Mouse (Mus musculus): ENCODE results near the gene Tnnc1. TPM values are rescaled to one million over a fixed set of nuclear protein-coding genes. Genes with fewer than 3 reads are reported as not detected.

Gene Tnnc1
- polyA plus RNA-seq, 1 experiment from 2014 or later = 1.3 TPM

GRCm38 (mm10) chr14:31250222-31251083 lies 42.3 kb downstream of the Tnnc1 start:
- 23% methylated on average over 38 of the region's 38 CpGs for WGBS
- peak; percentile 36 for ATAC-seq
- H3K27ac ChIP-seq (ENCODE audit: low read depth, low read length) = peak overlapping the region; percentile 88
- H3K9me3 ChIP-seq (replicated peaks; ENCODE audit: control insufficient read depth, low read length) = no peaks in the 10 kb centered on the region
- peaks cover 8% of the 10 kb centered on the region for H3K4me1 ChIP-seq (ENCODE audit: control insufficient read depth, insufficient read depth, low read length)
- peak overlapping the region; percentile 92 for H3K4me2 ChIP-seq (ENCODE audit: low read length)
- no peak for DNase-seq (ENCODE audit: low spot score)
- H3K4me3 ChIP-seq (ENCODE audit: low read depth, low read length) = peak overlapping the region; percentile 97
- H3K9ac ChIP-seq (ENCODE audit: low read length) = peak overlapping the region; percentile 99
- peaks cover 27% of the 10 kb centered on the region for H3K36me3 ChIP-seq (ENCODE audit: control insufficient read depth, insufficient read depth, low read length)
- H3K27me3 ChIP-seq (replicated peaks; ENCODE audit: control insufficient read depth, insufficient read depth, low read length) = no peaks in the 10 kb centered on the region

- peak within 1 kb of the TSS; percentile 92 for H3K4me2 ChIP-seq (ENCODE audit: low read length)
- H3K27me3 ChIP-seq (replicated peaks; ENCODE audit: control insufficient read depth, insufficient read depth, low read length) = no peaks in the 10 kb centered on the region
- peaks cover 34% of the 10 kb centered on the region for H3K36me3 ChIP-seq (ENCODE audit: control insufficient read depth, insufficient read depth, low read length)
- H3K27ac ChIP-seq (ENCODE audit: low read depth, low read length) = peak within 1 kb of the TSS; percentile 88
- peak within 1 kb of the TSS; percentile 97 for H3K4me3 ChIP-seq (ENCODE audit: low read depth, low read length)
- peak within 1 kb of the TSS; percentile 99 for H3K9ac ChIP-seq (ENCODE audit: low read length)
- H3K4me1 ChIP-seq (ENCODE audit: control insufficient read depth, insufficient read depth, low read length) = peaks cover 8% of the 10 kb centered on the region
- ATAC-seq (peak; percentile 95), DNase-seq (ENCODE audit: low spot score) (peak; percentile 96)
- under 1% methylated on average over 75 of the region's 75 CpGs for WGBS
- no peaks in the 10 kb centered on the region for H3K9me3 ChIP-seq (replicated peaks; ENCODE audit: control insufficient read depth, low read length)
These were observed 43.0 kb downstream of the Tnnc1 start, which contains the start of the genes Phf7 and Bap1 for GRCm38 (mm10) chr14:31251084-31251604. Gene Phf7, minus strand, starts transcription at chr14:31251317. Gene Bap1, plus strand, starts transcription at chr14:31251450.

- peak overlapping the region; percentile 92 for H3K4me2 ChIP-seq (ENCODE audit: low read length)
- peak overlapping the region; percentile 71 for H3K27ac ChIP-seq (ENCODE audit: low read depth, low read length)
- peak overlapping the region; percentile 99 for H3K9ac ChIP-seq (ENCODE audit: low read length)
- WGBS = 3% methylated on average over 18 of the region's 18 CpGs
- peaks cover 39% of the 10 kb centered on the region for H3K36me3 ChIP-seq (ENCODE audit: control insufficient read depth, insufficient read depth, low read length)
- H3K4me1 ChIP-seq (ENCODE audit: control insufficient read depth, insufficient read depth, low read length) = peaks cover 8% of the 10 kb centered on the region
- DNase-seq (ENCODE audit: low spot score) (no peak), ATAC-seq (no peak)
- H3K27me3 ChIP-seq (replicated peaks; ENCODE audit: control insufficient read depth, insufficient read depth, low read length) = no peaks in the 10 kb centered on the region
- peak overlapping the region; percentile 97 for H3K4me3 ChIP-seq (ENCODE audit: low read depth, low read length)
- H3K9me3 ChIP-seq (replicated peaks; ENCODE audit: control insufficient read depth, low read length) = no peaks in the 10 kb centered on the region
These were observed 43.5 kb downstream of the Tnnc1 start for GRCm38 (mm10) chr14:31251626-31252025.

- H3K27me3 ChIP-seq (replicated peaks; ENCODE audit: control insufficient read depth, insufficient read depth, low read length) = no peaks in the 10 kb centered on the region
- ATAC-seq (no peak), DNase-seq (ENCODE audit: low spot score) (no peak)
- no peaks in the 10 kb centered on the region for H3K9me3 ChIP-seq (replicated peaks; ENCODE audit: control insufficient read depth, low read length)
- H3K27ac ChIP-seq (ENCODE audit: low read depth, low read length) = no peak overlapping the region
- H3K4me1 ChIP-seq (ENCODE audit: control insufficient read depth, insufficient read depth, low read length) = peaks cover 8% of the 10 kb centered on the region
- peak overlapping the region; percentile 97 for H3K4me3 ChIP-seq (ENCODE audit: low read depth, low read length)
- peak overlapping the region; percentile 99 for H3K9ac ChIP-seq (ENCODE audit: low read length)
- peaks cover 43% of the 10 kb centered on the region for H3K36me3 ChIP-seq (ENCODE audit: control insufficient read depth, insufficient read depth, low read length)
- 83% methylated on average over 5 of the region's 5 CpGs for WGBS
- peak overlapping the region; percentile 92 for H3K4me2 ChIP-seq (ENCODE audit: low read length)
These were observed 44.0 kb downstream of the Tnnc1 start for GRCm38 (mm10) chr14:31252091-31252490.

GRCm38 (mm10) chr14:31258476-31259050 lies 50.5 kb downstream of the Tnnc1 start:
- H3K36me3 ChIP-seq (ENCODE audit: control insufficient read depth, insufficient read depth, low read length) = peaks cover 90% of the 10 kb centered on the region
- ATAC-seq = no peak
- WGBS = 94% methylated on average over 14 of the region's 14 CpGs
- no peaks in the 10 kb centered on the region for H3K27me3 ChIP-seq (replicated peaks; ENCODE audit: control insufficient read depth, insufficient read depth, low read length)
- no peak overlapping the region for H3K27ac ChIP-seq (ENCODE audit: low read depth, low read length)
- no peak for DNase-seq (ENCODE audit: low spot score)
- no peaks in the 10 kb centered on the region for H3K9me3 ChIP-seq (replicated peaks; ENCODE audit: control insufficient read depth, low read length)
- no peak overlapping the region for H3K4me2 ChIP-seq (ENCODE audit: low read length)
- H3K9ac ChIP-seq (ENCODE audit: low read length) = no peak overlapping the region
- no peak overlapping the region for H3K4me3 ChIP-seq (ENCODE audit: low read depth, low read length)
- no peaks in the 10 kb centered on the region for H3K4me1 ChIP-seq (ENCODE audit: control insufficient read depth, insufficient read depth, low read length)

GRCm38 (mm10) chr14:31260374-31260773 lies 52.3 kb downstream of the Tnnc1 start:
- Histone ChIP-seq H3K4me2 (ENCODE audit: low read length) (no peak overlapping the region), H3K4me3 (ENCODE audit: low read depth, low read length) (no peak overlapping the region), H3K36me3 (ENCODE audit: control insufficient read depth, insufficient read depth, low read length) (peaks cover 72% of the 10 kb centered on the region), H3K9ac (ENCODE audit: low read length) (no peak overlapping the region), H3K27ac (ENCODE audit: low read depth, low read length) (no peak overlapping the region), H3K9me3 (replicated peaks; ENCODE audit: control insufficient read depth, low read length) (no peaks in the 10 kb centered on the region), H3K27me3 (replicated peaks; ENCODE audit: control insufficient read depth, insufficient read depth, low read length) (no peaks in the 10 kb centered on the region), H3K4me1 (ENCODE audit: control insufficient read depth, insufficient read depth, low read length) (no peaks in the 10 kb centered on the region)
- no peak for DNase-seq (ENCODE audit: low spot score)
- ATAC-seq = no peak
- 98% methylated on average over 4 of the region's 4 CpGs for WGBS

GRCm38 (mm10) chr14:31260932-31261331 lies 52.8 kb downstream of the Tnnc1 start:
- 93% methylated on average over 9 of the region's 9 CpGs for WGBS
- no peak for ATAC-seq

More at GRCm38 (mm10) chr14:31260932-31261331, 52.8 kb downstream of the Tnnc1 start:
- no peaks in the 10 kb centered on the region for H3K27me3 ChIP-seq (replicated peaks; ENCODE audit: control insufficient read depth, insufficient read depth, low read length)
- peaks cover 67% of the 10 kb centered on the region for H3K36me3 ChIP-seq (ENCODE audit: control insufficient read depth, insufficient read depth, low read length)
- no peak overlapping the region for H3K4me3 ChIP-seq (ENCODE audit: low read depth, low read length)
- H3K4me1 ChIP-seq (ENCODE audit: control insufficient read depth, insufficient read depth, low read length) = no peaks in the 10 kb centered on the region
- no peak overlapping the region for H3K27ac ChIP-seq (ENCODE audit: low read depth, low read length)
- H3K4me2 ChIP-seq (ENCODE audit: low read length) = no peak overlapping the region
- DNase-seq (ENCODE audit: low spot score) = no peak
- no peak overlapping the region for H3K9ac ChIP-seq (ENCODE audit: low read length)
- no peaks in the 10 kb centered on the region for H3K9me3 ChIP-seq (replicated peaks; ENCODE audit: control insufficient read depth, low read length)
